Mouse (Mus musculus): Measurements from ENCODE around the gene Rhob. TPM values are rescaled to one million over a fixed set of nuclear protein-coding genes. Genes with fewer than 3 reads are reported as not detected.

The Rhob gene
- polyA plus RNA-seq, 1 experiment from 2014 or later: 55.1 TPM

DNA sequence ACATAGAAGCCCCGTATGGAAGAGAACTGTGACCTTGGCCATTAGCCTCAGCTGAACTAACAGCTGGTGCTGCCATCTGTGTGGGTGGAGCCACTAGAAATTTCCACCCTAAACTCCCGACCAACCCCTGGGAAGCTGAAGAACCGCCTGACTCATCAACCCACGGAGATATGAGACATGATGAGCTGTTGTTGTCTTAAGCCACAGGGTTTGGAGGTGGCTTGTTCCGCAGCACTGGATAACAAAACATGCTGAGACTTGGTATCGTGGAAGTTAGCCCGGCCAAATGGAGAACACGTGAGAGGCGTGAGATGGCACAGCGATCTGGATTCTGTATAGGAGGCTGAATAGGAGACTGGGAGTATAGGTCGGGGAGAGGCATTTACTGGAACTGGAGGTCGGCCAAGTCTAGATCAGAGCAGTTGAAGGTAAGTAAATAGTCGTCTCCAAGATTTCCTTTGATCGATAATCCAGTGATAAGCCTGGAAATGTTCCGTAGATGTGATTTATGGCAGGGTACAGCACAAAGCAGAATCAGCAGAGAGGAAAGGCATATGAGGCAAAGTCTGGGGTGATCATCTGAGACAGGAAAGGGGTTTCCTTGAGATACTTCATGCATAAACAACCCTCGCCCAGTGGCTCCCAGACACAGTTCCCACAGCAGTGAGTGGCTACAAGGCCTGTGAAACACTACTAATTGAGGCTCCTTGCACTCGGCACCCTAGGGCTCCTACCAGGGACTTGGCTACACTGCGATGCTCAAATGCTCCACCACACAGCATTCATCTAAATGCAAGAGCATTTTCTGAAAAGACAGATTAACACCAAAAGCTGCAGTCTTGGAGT is 11.5 kb upstream of the Rhob start:
- Histone ChIP-seq H3K27me3 (ENCODE audit: control insufficient read depth, insufficient read depth, low read length) (no peaks in the 10 kb centered on the region), H3K4me3 (ENCODE audit: low read depth, low read length) (no peak overlapping the region), H3K36me3 (ENCODE audit: control insufficient read depth, insufficient read depth, low read length) (no peaks in the 10 kb centered on the region), H3K9me3 (ENCODE audit: control insufficient read depth, low read length) (no peaks in the 10 kb centered on the region), H3K4me1 (replicated peaks; ENCODE audit: control insufficient read depth, insufficient read depth, low read length) (no peaks in the 10 kb centered on the region), H3K27ac (ENCODE audit: low read depth, low read length) (no peak overlapping the region), H3K4me2 (ENCODE audit: low read depth, low read length, severe bottlenecking) (no peak overlapping the region), H3K9ac (ENCODE audit: low read length) (no peak overlapping the region)
- DNase-seq (ENCODE audit: low spot score) (no peak), ATAC-seq (replicated peaks; ENCODE audit: low FRiP score) (no peak)
- 84% methylated on average over 18 of the region's 18 CpGs for WGBS

DNA sequence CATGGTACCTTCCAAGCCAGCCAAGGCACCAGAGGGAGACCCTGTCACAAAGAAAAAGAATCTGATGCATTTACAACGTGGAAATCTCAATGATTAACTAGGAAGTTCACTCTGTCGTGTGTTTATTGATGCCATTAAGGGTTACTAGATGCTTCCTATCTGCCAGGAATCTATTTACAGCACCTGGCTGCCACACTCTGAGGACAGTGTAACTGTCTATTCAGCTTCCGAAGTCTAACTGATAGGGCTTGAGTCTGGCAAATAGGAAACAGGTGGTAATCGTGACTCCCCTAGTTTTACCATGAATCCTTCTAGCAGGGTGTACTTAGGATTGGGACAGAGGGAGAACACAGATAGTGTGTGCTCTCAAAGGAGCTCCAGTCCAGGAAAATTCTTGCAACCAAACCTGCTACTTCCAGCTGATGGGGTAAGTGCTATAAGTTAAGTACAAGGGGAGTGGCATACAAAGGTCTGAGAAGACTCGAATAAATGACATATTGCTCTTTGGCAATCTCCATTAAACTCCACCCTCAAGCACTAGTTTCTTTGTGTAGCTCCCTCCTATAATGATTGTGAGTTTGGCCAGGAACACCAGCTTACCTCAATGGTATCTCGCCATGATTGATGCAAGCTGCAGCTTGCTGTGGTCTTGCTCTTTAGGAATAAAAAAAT is 10.6 kb upstream of the Rhob start:
- ATAC-seq (replicated peaks; ENCODE audit: low FRiP score) (no peak), DNase-seq (ENCODE audit: low spot score) (no peak)
- no peak overlapping the region for H3K9ac ChIP-seq (ENCODE audit: low read length)
- H3K27me3 ChIP-seq (ENCODE audit: control insufficient read depth, insufficient read depth, low read length): no peaks in the 10 kb centered on the region
- 84% methylated on average over 6 of the region's 6 CpGs for WGBS
- no peak overlapping the region for H3K4me3 ChIP-seq (ENCODE audit: low read depth, low read length)
- no peak overlapping the region for H3K27ac ChIP-seq (ENCODE audit: low read depth, low read length)
- no peaks in the 10 kb centered on the region for H3K36me3 ChIP-seq (ENCODE audit: control insufficient read depth, insufficient read depth, low read length)
- no peak overlapping the region for H3K4me2 ChIP-seq (ENCODE audit: low read depth, low read length, severe bottlenecking)
- H3K4me1 ChIP-seq (replicated peaks; ENCODE audit: control insufficient read depth, insufficient read depth, low read length): no peaks in the 10 kb centered on the region
- H3K9me3 ChIP-seq (ENCODE audit: control insufficient read depth, low read length): no peaks in the 10 kb centered on the region

GRCm38 (mm10) chr12:8509693-8510092 is 9.9 kb upstream of the Rhob start:
- Histone ChIP-seq H3K4me1 (replicated peaks; ENCODE audit: control insufficient read depth, insufficient read depth, low read length) (no peaks in the 10 kb centered on the region), H3K4me2 (ENCODE audit: low read depth, low read length, severe bottlenecking) (no peak overlapping the region), H3K36me3 (ENCODE audit: control insufficient read depth, insufficient read depth, low read length) (no peaks in the 10 kb centered on the region), H3K9me3 (ENCODE audit: control insufficient read depth, low read length) (no peaks in the 10 kb centered on the region), H3K4me3 (ENCODE audit: low read depth, low read length) (no peak overlapping the region), H3K27ac (ENCODE audit: low read depth, low read length) (no peak overlapping the region), H3K9ac (ENCODE audit: low read length) (no peak overlapping the region), H3K27me3 (ENCODE audit: control insufficient read depth, insufficient read depth, low read length) (no peaks in the 10 kb centered on the region)
- ATAC-seq (replicated peaks; ENCODE audit: low FRiP score) (no peak), DNase-seq (ENCODE audit: low spot score) (no peak)
- 76% methylated on average over 5 of the region's 5 CpGs for WGBS

DNA sequence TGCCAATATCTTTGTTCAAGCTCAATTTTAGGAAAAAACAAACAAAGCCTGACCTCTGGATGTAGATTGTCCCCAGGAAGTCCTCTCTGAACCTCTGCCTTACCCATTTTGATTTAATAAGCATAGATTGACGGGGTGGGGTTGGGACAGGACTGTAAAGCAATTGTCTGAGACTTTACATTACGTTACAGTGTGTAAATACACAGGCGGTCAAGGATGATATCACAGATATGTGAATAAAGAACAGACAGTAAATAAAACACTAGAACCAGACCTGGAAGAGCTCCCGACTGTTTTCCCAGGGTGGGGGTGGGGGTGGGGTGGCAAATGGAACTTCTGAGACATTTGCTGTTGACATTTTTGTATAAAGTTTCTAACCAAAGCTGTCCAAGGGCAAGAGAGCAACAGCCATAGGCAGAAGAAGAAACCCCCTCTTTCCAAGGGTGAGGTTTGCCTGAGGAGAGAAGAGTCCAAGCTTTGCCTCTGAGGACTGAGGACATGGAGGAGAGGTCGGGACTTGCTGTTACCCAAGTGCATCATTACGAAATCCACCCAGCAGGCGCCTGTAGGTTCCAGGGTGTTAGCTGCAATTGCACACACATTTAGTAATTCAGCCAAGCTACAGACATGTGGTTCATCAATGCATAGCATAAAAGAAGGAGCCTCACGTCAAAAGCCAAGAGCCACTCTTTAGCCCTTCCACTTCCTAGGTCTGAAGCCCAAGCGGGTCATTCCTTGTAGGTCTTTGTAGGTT is 7.3 kb upstream of the Rhob start:
- DNase-seq (ENCODE audit: low spot score): no peak
- Histone ChIP-seq H3K4me3 (ENCODE audit: low read depth, low read length) (no peak overlapping the region), H3K9ac (ENCODE audit: low read length) (no peak overlapping the region), H3K36me3 (ENCODE audit: control insufficient read depth, insufficient read depth, low read length) (no peaks in the 10 kb centered on the region), H3K27ac (ENCODE audit: low read depth, low read length) (no peak overlapping the region), H3K4me2 (ENCODE audit: low read depth, low read length, severe bottlenecking) (no peak overlapping the region), H3K4me1 (replicated peaks; ENCODE audit: control insufficient read depth, insufficient read depth, low read length) (no peaks in the 10 kb centered on the region), H3K27me3 (ENCODE audit: control insufficient read depth, insufficient read depth, low read length) (no peaks in the 10 kb centered on the region), H3K9me3 (ENCODE audit: control insufficient read depth, low read length) (no peaks in the 10 kb centered on the region)
- ATAC-seq (replicated peaks; ENCODE audit: low FRiP score): no peak
- 79% methylated on average over 9 of the region's 9 CpGs for WGBS

- WGBS: 80% methylated on average over 6 of the region's 6 CpGs
Measured at GRCm38 (mm10) chr12:8504131-8504530, 4.3 kb upstream of the Rhob start.

DNA sequence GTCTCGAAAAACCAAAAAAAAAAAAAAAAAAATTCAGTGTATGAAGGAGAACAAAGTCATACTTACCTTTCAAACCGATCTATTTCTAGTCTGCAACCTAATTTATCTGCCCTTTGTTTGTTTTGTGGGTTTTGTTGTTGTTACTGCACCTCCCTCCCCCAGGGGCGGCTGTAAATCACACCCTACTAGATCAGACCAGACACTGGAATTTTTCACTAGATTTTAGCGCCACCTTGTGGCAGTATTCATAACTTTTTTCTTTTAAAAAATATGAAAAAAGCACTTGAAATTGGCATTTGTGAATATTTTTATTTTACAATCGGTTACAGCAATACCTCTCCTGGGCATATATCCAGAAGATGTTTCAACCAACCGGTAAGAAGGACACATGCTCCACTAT is 2.7 kb upstream of the Rhob start:
- 13% methylated on average over 6 of the region's 6 CpGs for WGBS

More at GRCm38 (mm10) chr12:8504131-8504530, 4.3 kb upstream of the Rhob start:
- peaks cover 5% of the 10 kb centered on the region; the same call in 1 of the 2 replicates for H3K4me1 ChIP-seq (replicated peaks; ENCODE audit: control insufficient read depth, insufficient read depth, low read length)
- no peaks in the 10 kb centered on the region for H3K36me3 ChIP-seq (ENCODE audit: control insufficient read depth, insufficient read depth, low read length)
- no peaks in the 10 kb centered on the region for H3K27me3 ChIP-seq (ENCODE audit: control insufficient read depth, insufficient read depth, low read length)
- H3K4me2 ChIP-seq (ENCODE audit: low read depth, low read length, severe bottlenecking): no peak overlapping the region
- H3K9ac ChIP-seq (ENCODE audit: low read length): no peak overlapping the region
- no peak overlapping the region for H3K27ac ChIP-seq (ENCODE audit: low read depth, low read length)
- DNase-seq (ENCODE audit: low spot score): no peak
- no peak overlapping the region for H3K4me3 ChIP-seq (ENCODE audit: low read depth, low read length)
- no peak for ATAC-seq (replicated peaks; ENCODE audit: low FRiP score)
- H3K9me3 ChIP-seq (ENCODE audit: control insufficient read depth, low read length): no peaks in the 10 kb centered on the region

DNA sequence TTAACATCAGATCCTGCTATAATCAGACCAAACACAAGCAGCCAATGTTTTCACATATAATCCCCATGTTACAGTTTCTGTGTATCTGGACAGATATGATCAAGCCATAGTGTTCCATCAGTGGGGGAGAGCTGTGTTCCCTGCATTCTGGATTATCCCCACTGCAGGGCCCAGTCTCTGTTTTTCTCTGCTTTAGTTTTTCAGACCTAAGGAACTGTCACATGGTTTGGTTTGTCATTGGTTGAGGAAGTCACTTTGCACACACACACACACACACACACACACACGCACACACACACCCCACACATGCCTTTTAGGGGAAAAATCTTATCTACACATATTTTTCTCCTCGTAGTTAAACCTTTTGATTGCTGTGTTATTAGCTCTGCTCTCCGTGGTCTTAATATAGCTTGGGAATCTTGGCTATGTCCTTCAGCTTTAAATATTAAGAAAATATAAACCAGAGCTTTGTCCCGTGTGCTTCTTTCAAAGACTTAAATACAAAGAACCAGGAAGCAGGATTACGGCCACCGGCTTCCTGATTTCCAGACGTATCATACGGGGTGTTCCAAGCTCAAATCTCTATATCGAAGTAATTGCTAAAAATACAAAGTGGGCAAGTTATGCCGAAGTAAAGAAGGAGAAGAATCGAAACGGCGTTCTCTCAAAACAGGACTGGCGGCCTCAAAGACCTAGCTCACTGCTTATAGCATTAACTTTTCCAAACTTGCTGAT is 1.9 kb upstream of the Rhob start:
- Histone ChIP-seq H3K27ac (ENCODE audit: low read depth, low read length) (no peak overlapping the region), H3K4me3 (ENCODE audit: low read depth, low read length) (no peak overlapping the region), H3K27me3 (ENCODE audit: control insufficient read depth, insufficient read depth, low read length) (no peaks in the 10 kb centered on the region), H3K4me2 (ENCODE audit: low read depth, low read length, severe bottlenecking) (no peak overlapping the region), H3K4me1 (replicated peaks; ENCODE audit: control insufficient read depth, insufficient read depth, low read length) (peaks cover 7% of the 10 kb centered on the region; the same call in 1 of the 2 replicates), H3K36me3 (ENCODE audit: control insufficient read depth, insufficient read depth, low read length) (no peaks in the 10 kb centered on the region), H3K9ac (ENCODE audit: low read length) (no peak overlapping the region), H3K9me3 (ENCODE audit: control insufficient read depth, low read length) (no peaks in the 10 kb centered on the region)
- WGBS: 89% methylated on average over 14 of the region's 14 CpGs
- no peak for DNase-seq (ENCODE audit: low spot score)
- ATAC-seq (replicated peaks; ENCODE audit: low FRiP score): no peak

More for the DNA sequence above, 2.7 kb upstream of the Rhob start:
- no peaks in the 10 kb centered on the region for H3K36me3 ChIP-seq (ENCODE audit: control insufficient read depth, insufficient read depth, low read length)
- H3K4me2 ChIP-seq (ENCODE audit: low read depth, low read length, severe bottlenecking): no peak overlapping the region
- no peak overlapping the region for H3K27ac ChIP-seq (ENCODE audit: low read depth, low read length)
- no peak overlapping the region for H3K4me3 ChIP-seq (ENCODE audit: low read depth, low read length)
- ATAC-seq (replicated peaks; ENCODE audit: low FRiP score): no peak
- DNase-seq (ENCODE audit: low spot score): no peak
- H3K9ac ChIP-seq (ENCODE audit: low read length): no peak overlapping the region
- H3K9me3 ChIP-seq (ENCODE audit: control insufficient read depth, low read length): no peaks in the 10 kb centered on the region
- no peaks in the 10 kb centered on the region for H3K27me3 ChIP-seq (ENCODE audit: control insufficient read depth, insufficient read depth, low read length)
- H3K4me1 ChIP-seq (replicated peaks; ENCODE audit: control insufficient read depth, insufficient read depth, low read length): peaks cover 7% of the 10 kb centered on the region; the same call in 1 of the 2 replicates

Data from forebrain, embryonic 11.5 days (tissue).